Mouse (Mus musculus) hindbrain, embryonic 13.5 days (tissue): ENCODE results near the gene Kctd12b. TPM values are rescaled to one million over a fixed set of nuclear protein-coding genes. Genes with fewer than 3 reads are reported as not detected.
"Not testable (repeated sequence)": the region's sequence is repeated elsewhere in the genome, so short reads cannot be mapped to it uniquely, and the experiment has no call there.

Experiments used
- ATAC-seq: fragments of 200-750 bp; cut with Nextera tagmentation; 2 replicates; pipeline ENCODE4 v1.8.0; 2017; ENCODE audit warnings: moderate TSS enrichment; ENCODE audit not compliant: low FRiP score
- H3K27ac ChIP-seq: fragments of 300-500 bp; sonication (generic); 2 replicates; pipeline ENCODE4 v1.5.1; 2015; ENCODE audit warnings: inconsistent platforms, mild to moderate bottlenecking, moderate library complexity
- H3K27me3 ChIP-seq: fragments of 300-500 bp; sonication (generic); 2 replicates; pipeline ENCODE4 v1.6.1; 2015; ENCODE audit warnings: mild to moderate bottlenecking, inconsistent platforms
- H3K36me3 ChIP-seq: fragments of 300-500 bp; sonication (generic); 2 replicates; pipeline ENCODE4 v1.6.1; 2015; ENCODE audit warnings: mild to moderate bottlenecking, inconsistent platforms
- H3K4me1 ChIP-seq: fragments of 300-500 bp; sonication (generic); replicated peaks from 2 replicates; pipeline ENCODE4 v1.6.1; 2015; ENCODE audit warnings: inconsistent platforms
- H3K4me2 ChIP-seq: fragments of 300-500 bp; sonication (generic); 2 replicates; pipeline ENCODE4 v1.6.1; 2015; ENCODE audit warnings: inconsistent platforms, mild to moderate bottlenecking, moderate library complexity
- H3K4me3 ChIP-seq: fragments of 300-500 bp; sonication (generic); 2 replicates; pipeline ENCODE4 v1.5.1; 2015; ENCODE audit warnings: mild to moderate bottlenecking, inconsistent platforms
- H3K9ac ChIP-seq: fragments of 300-500 bp; sonication (generic); 2 replicates; pipeline ENCODE4 v1.6.1; 2015; ENCODE audit warnings: mild to moderate bottlenecking, inconsistent platforms
- H3K9me3 ChIP-seq: fragments of 300-500 bp; sonication (generic); 2 replicates; pipeline ENCODE4 v1.6.1; 2016; ENCODE audit warnings: inconsistent platforms
- WGBS: fragments of 180-500 bp; shearing (Covaris S2); methylation state at CpG from one replicate; pipeline ENCODE4 v1.1.7; 2015; 5-methylcytosine and 5-hydroxymethylcytosine counted together
- polyA plus RNA-seq: library from polyadenylated mRNA; unstranded; fragments of >200 nt; fragmentation: Nextera tagmentation; extraction: Ambion mirVana; gene quantifications from 2 replicates; pipeline ENCODE4 v1.2.1, GENCODE M21; 2015

The Kctd12b gene
- 3.3 and 3.6 TPM in 2 replicates for polyA plus RNA-seq

GRCm38 (mm10) chrX:153695782-153696395 lies at the start of gene Kctd12b:
Gene Kctd12b (minus strand): TSS chrX:153696391.
- 25% methylated on average over 11 of the region's 11 CpGs for WGBS
- H3K4me1 ChIP-seq: no peaks in the 10 kb centered on the region
- H3K27ac ChIP-seq: no peak within 1 kb of the TSS
- H3K9me3 ChIP-seq: no peaks in the 10 kb centered on the region
- 0 out of 2 replicates have a peak, but pooled peaks cover 3% of the 10 kb centered on the region for H3K27me3 ChIP-seq
- H3K36me3 ChIP-seq: no peaks in the 10 kb centered on the region
- no peak within 1 kb of the TSS; the same call in 1 of the 2 replicates for H3K9ac ChIP-seq
- no peak for ATAC-seq
- H3K4me3 ChIP-seq: peak within 1 kb of the TSS; percentile 20
- peak within 1 kb of the TSS; percentile 37 for H3K4me2 ChIP-seq

GRCm38 (mm10) chrX:153742493-153742892 lies 46.3 kb upstream of the Kctd12b start:
- Histone ChIP-seq H3K9ac (no peak overlapping the region), H3K4me3 (no peak overlapping the region), H3K4me2 (no peak overlapping the region), H3K4me1 (no peaks in the 10 kb centered on the region), H3K27me3 (no peaks in the 10 kb centered on the region), H3K9me3 (no peaks in the 10 kb centered on the region), H3K27ac (no peak overlapping the region), H3K36me3 (no peaks in the 10 kb centered on the region)
- no peak for ATAC-seq
- WGBS: 96% methylated on average over 3 of the region's 3 CpGs

GRCm38 (mm10) chrX:153735697-153736096 lies 39.5 kb upstream of the Kctd12b start:
- Histone ChIP-seq H3K4me3 (no peak overlapping the region), H3K27me3 (no peaks in the 10 kb centered on the region), H3K4me1 (no peaks in the 10 kb centered on the region), H3K27ac (no peak overlapping the region), H3K36me3 (peaks cover 18% of the 10 kb centered on the region), H3K9me3 (no peaks in the 10 kb centered on the region), H3K4me2 (no peak overlapping the region), H3K9ac (no peak overlapping the region)
- 83% methylated on average over 4 of the region's 4 CpGs for WGBS
- no peak for ATAC-seq

- Histone ChIP-seq H3K4me2 (peak overlapping the region; percentile 59), H3K4me1 (peaks cover 8% of the 10 kb centered on the region; the same call in 1 of the 2 replicates), H3K27me3 (no peaks in the 10 kb centered on the region), H3K9me3 (no peaks in the 10 kb centered on the region), H3K27ac (no peak overlapping the region), H3K36me3 (0 out of 2 replicates have a peak, but pooled peaks cover 3% of the 10 kb centered on the region), H3K9ac (peak overlapping the region; percentile 49), H3K4me3 (peak overlapping the region; percentile 55)
- 34% methylated on average over 3 of the region's 3 CpGs for WGBS
- peak; percentile 50; the same call in 1 of the 2 replicates for ATAC-seq
Measured at GRCm38 (mm10) chrX:153724400-153724799, 28.2 kb upstream of the Kctd12b start.

GRCm38 (mm10) chrX:153723110-153723916 lies 27.1 kb upstream of the Kctd12b start, which contains the start of gene Nbdy:
Gene Nbdy (plus strand): TSS chrX:153723590.
- peak within 1 kb of the TSS; percentile 75 for H3K9ac ChIP-seq
- peak within 1 kb of the TSS; percentile 59 for H3K4me2 ChIP-seq
- no peaks in the 10 kb centered on the region for H3K36me3 ChIP-seq
- no peaks in the 10 kb centered on the region for H3K27me3 ChIP-seq
- H3K27ac ChIP-seq: peak within 1 kb of the TSS; percentile 91
- 17% methylated on average over 32 of the region's 32 CpGs for WGBS
- peak within 1 kb of the TSS; percentile 55 for H3K4me3 ChIP-seq
- peaks cover 8% of the 10 kb centered on the region; the same call in 1 of the 2 replicates for H3K4me1 ChIP-seq
- no peaks in the 10 kb centered on the region for H3K9me3 ChIP-seq
- ATAC-seq: peak; percentile 93

GRCm38 (mm10) chrX:153719602-153720001 lies 23.4 kb upstream of the Kctd12b start:
- Histone ChIP-seq H3K4me1 (no peaks in the 10 kb centered on the region), H3K9me3 (no peaks in the 10 kb centered on the region), H3K4me3 (no peak overlapping the region), H3K36me3 (no peaks in the 10 kb centered on the region), H3K4me2 (no peak overlapping the region), H3K27me3 (no peaks in the 10 kb centered on the region), H3K27ac (no peak overlapping the region), H3K9ac (no peak overlapping the region)
- ATAC-seq: no peak
- WGBS: 34% methylated on average over 4 of the region's 4 CpGs

- Histone ChIP-seq H3K27me3 (no peaks in the 10 kb centered on the region), H3K9ac (no peak overlapping the region), H3K36me3 (no peaks in the 10 kb centered on the region), H3K4me1 (no peaks in the 10 kb centered on the region), H3K27ac (no peak overlapping the region), H3K4me2 (no peak overlapping the region), H3K4me3 (no peak overlapping the region), H3K9me3 (no peaks in the 10 kb centered on the region)
- whole genome bisulfite sequencing: 90% methylated on average over 2 of the region's 2 CpGs
- ATAC-seq: no peak
Measured at GRCm38 (mm10) chrX:153716716-153717115, 20.5 kb upstream of the Kctd12b start.

GRCm38 (mm10) chrX:153707735-153708134 lies 11.5 kb upstream of the Kctd12b start:
- H3K27ac ChIP-seq: no peak overlapping the region
- H3K36me3 ChIP-seq: no peaks in the 10 kb centered on the region
- H3K9ac ChIP-seq: no peak overlapping the region
- no peak overlapping the region for H3K4me3 ChIP-seq
- 33% methylated on average over 4 of the region's 4 CpGs for WGBS
- no peak overlapping the region for H3K4me2 ChIP-seq
- ATAC-seq: no peak
- no peaks in the 10 kb centered on the region for H3K4me1 ChIP-seq
- H3K27me3 ChIP-seq: no peaks in the 10 kb centered on the region
- no peaks in the 10 kb centered on the region for H3K9me3 ChIP-seq

GRCm38 (mm10) chrX:153700463-153700862 lies 4.3 kb upstream of the Kctd12b start:
- Histone ChIP-seq H3K27ac (no peak overlapping the region), H3K4me2 (no peak overlapping the region), H3K4me3 (no peak overlapping the region), H3K9ac (no peak overlapping the region), H3K27me3 (no peaks in the 10 kb centered on the region), H3K36me3 (no peaks in the 10 kb centered on the region), H3K9me3 (no peaks in the 10 kb centered on the region), H3K4me1 (no peaks in the 10 kb centered on the region)
- no peak for ATAC-seq
- 92% methylated on average over 3 of the region's 3 CpGs for WGBS

GRCm38 (mm10) chrX:153668233-153668632 lies 28.0 kb downstream of the Kctd12b start:
- H3K4me3 ChIP-seq, H3K27me3 ChIP-seq, H3K9ac ChIP-seq, H3K4me2 ChIP-seq, H3K4me1 ChIP-seq, H3K27ac ChIP-seq, H3K36me3 ChIP-seq, ATAC-seq, H3K9me3 ChIP-seq: not testable (repeated sequence)
- WGBS: 27% methylated on average over 2 of the region's 2 CpGs

GRCm38 (mm10) chrX:153664903-153665302 lies 31.3 kb downstream of the Kctd12b start:
- H3K27me3 ChIP-seq: no peaks in the 10 kb centered on the region
- 85% methylated on average over 3 of the region's 3 CpGs for WGBS
- ATAC-seq: no peak
- no peak overlapping the region for H3K4me2 ChIP-seq
- H3K9ac ChIP-seq: no peak overlapping the region
- H3K9me3 ChIP-seq: no peaks in the 10 kb centered on the region
- no peak overlapping the region for H3K27ac ChIP-seq
- H3K36me3 ChIP-seq: no peaks in the 10 kb centered on the region
- H3K4me3 ChIP-seq: no peak overlapping the region
- no peaks in the 10 kb centered on the region for H3K4me1 ChIP-seq

GRCm38 (mm10) chrX:153656949-153657348 lies 39.2 kb downstream of the Kctd12b start:
- Histone ChIP-seq H3K27me3 (no peaks in the 10 kb centered on the region), H3K27ac (no peak overlapping the region), H3K9me3 (no peaks in the 10 kb centered on the region), H3K4me2 (no peak overlapping the region), H3K4me1 (no peaks in the 10 kb centered on the region), H3K4me3 (no peak overlapping the region), H3K36me3 (no peaks in the 10 kb centered on the region), H3K9ac (no peak overlapping the region)
- WGBS: 75% methylated on average over 3 of the region's 3 CpGs
- no peak for ATAC-seq
